Mouse (Mus musculus) embryonic fibroblast, embryonic 13.5 days (primary cell): ENCODE results near the gene Phactr2. TPM values are rescaled to one million over a fixed set of nuclear protein-coding genes. Genes with fewer than 3 reads are reported as not detected.
A peak's percentile ranks its signal among the peaks of the same experiment; 100 is the strongest.

Experiments used
- H3K27ac ChIP-seq: 2 replicates; pipeline ENCODE4 v1.5.1; 2012; ENCODE audit warnings: low read length, control low read depth, inconsistent platforms; ENCODE audit not compliant: insufficient read depth
- H3K4me1 ChIP-seq: 2 replicates; pipeline ENCODE4 v1.6.1; 2011; ENCODE audit warnings: low read length; ENCODE audit not compliant: control insufficient read depth, insufficient read depth
- H3K4me3 ChIP-seq: 2 replicates; pipeline ENCODE4 v1.5.1; 2011; ENCODE audit warnings: mild to moderate bottlenecking, control low read depth, low read length; ENCODE audit not compliant: insufficient read depth
- CTCF ChIP-seq: IDR thresholded peaks from 2 replicates; pipeline ENCODE4 v1.5.1; 2011; ENCODE audit warnings: mild to moderate bottlenecking, control low read depth, low read length, moderate library complexity, borderline replicate concordance; ENCODE audit not compliant: insufficient read depth
- POLR2A ChIP-seq: IDR thresholded peaks from 2 replicates; pipeline ENCODE4 v1.6.1; 2011; ENCODE audit warnings: low read depth, mild to moderate bottlenecking, control low read depth, low read length, moderate library complexity
- polyA plus RNA-seq: library from polyadenylated mRNA; stranded (reverse); fragments of >200 nt; gene quantifications from 2 replicates; pipeline ENCODE4 v1.2.4, GENCODE M21; 2011; ENCODE audit warnings: low read depth; ENCODE audit not compliant: missing spikeins, insufficient read length

Gene Phactr2
- polyA plus RNA-seq, 1 experiment = 15.9 TPM

DNA sequence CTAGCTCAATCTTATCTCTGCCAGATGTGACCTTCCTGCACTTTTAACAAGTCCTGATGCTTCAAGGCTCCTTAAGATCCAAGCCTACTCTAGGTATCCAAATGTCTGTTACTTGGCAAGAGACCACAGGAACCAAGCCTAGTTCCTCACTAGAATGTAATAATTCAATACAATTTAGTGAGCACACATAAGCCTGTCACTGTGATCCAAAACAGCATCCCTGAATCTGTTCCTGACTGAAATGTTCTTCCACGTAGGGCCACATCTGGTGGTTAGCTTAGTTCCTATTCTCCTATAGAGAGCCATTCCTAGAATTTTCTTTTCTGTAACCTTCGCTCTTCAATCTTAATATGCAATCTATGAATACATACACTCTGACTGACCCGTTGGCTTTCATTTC lies 287.5 kb downstream of the Phactr2 start:
- Histone ChIP-seq H3K4me1 (no peaks in the 10 kb centered on the region), H3K4me3 (no peak overlapping the region), H3K27ac (no peak overlapping the region)
- TF ChIP-seq CTCF (no peak), POLR2A (no peak)

DNA sequence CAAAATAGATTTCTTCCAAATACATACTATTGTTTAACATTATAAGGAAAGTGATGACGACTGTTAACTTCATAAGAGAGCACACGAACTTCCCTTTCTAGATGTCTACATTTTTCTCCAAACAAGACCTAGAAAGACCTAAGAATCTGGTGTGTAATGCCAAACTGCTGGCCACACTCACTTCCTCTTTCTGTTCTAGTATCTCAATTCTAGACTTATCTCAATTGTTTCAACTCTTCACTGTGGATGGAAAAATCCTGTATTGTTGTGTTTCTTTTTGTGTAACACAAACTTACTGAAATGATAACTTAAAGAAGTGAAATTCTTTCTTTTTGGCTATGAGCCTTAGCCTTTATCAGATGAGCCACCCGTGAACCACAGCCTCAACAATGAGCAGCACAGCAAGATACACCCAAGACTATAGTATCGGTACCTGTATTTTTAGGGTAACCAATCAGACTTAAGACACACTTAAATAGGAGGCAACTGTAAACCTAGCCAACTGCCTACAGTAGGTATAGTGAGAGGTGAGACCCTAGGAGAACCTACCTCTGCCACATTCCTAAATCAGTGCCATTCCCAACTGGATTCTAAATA lies 289.9 kb downstream of the Phactr2 start:
- Histone ChIP-seq H3K4me1 (no peaks in the 10 kb centered on the region), H3K27ac (no peak overlapping the region), H3K4me3 (no peak overlapping the region)
- TF ChIP-seq POLR2A = no peak
- no peak for TF ChIP-seq CTCF

DNA sequence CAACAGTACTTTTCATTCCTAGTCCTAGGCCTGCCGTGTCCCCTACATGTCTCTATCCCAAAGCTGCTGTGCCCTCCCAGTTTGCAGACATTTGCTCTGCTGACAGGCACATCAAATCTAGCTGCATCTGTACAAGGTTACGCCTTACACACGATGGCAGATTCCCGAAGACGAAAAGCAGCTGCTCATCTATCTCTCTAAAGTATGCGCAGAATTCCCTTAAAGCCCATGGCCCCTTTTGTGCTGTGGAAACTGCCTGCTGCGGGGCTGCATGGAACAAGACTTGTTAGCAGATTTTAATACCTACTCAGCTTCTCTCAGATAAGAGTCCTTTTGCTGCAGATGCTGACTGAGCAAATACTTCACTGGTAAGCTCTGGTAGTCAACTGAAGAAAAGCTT lies 294.0 kb downstream of the Phactr2 start:
- Histone ChIP-seq H3K27ac (no peak overlapping the region), H3K4me1 (no peaks in the 10 kb centered on the region), H3K4me3 (no peak overlapping the region)
- TF ChIP-seq CTCF = no peak
- no peak for TF ChIP-seq POLR2A

DNA sequence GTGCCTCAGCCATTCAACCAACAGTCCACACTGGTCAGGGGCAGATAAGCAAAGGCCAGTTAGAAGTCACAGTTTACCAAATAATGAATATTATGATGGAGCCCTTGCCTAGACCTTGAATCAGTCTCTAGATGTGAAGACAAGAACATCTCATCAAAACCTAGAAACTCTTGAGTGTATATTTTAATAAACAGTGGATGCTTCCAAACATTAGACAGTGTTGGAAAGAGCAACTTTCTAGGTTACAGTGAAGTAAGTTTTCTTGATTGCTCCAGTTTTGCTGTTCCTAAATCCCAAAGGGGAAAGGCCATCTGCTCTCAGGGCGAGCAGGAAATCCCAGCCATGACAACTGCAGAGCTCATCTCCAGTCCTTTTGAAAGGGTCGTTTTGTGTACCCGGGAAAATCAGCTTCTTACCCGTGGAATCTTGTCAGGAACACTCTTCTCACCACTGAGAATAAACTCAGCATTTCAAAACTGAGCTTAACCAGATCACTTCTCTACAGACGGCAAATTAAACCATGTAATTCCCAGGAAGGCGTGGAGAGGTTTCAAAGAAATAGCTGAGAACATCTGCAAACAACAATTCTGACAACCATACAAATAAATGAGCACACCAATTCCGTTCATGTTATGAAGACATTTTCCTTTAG lies 296.1 kb downstream of the Phactr2 start, which contains the start of gene Zc2hc1b:
TSS of gene Zc2hc1b (minus strand) at position 51 of the 652 bp plus-strand sequence.
- Histone ChIP-seq H3K27ac (no peak within 1 kb of the TSS), H3K4me3 (no peak within 1 kb of the TSS), H3K4me1 (no peaks in the 10 kb centered on the region)
- no peak for TF ChIP-seq POLR2A
- TF ChIP-seq CTCF = no peak

DNA sequence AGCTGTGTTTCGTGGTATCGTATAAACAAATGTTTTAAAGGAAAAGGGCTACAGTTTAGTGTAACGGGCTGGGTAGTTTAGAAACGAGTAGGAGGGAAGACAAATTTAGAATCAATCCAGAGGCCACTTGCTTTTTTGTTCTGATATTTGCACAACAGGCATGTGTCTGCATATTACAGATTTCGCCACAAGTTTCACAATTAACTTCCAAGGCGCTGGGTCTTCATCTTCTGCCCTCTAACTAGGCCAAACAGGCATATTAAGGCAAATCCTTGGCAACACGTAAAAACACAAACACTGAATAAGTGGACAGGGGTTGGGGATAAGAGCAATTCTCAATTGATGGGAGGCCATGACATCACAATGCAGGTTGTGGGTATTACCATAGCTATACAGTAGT lies 298.3 kb downstream of the Phactr2 start:
- Histone ChIP-seq H3K27ac (no peak overlapping the region), H3K4me3 (no peak overlapping the region), H3K4me1 (peaks cover 7% of the 10 kb centered on the region)
- TF ChIP-seq POLR2A (no peak), CTCF (no peak)

DNA sequence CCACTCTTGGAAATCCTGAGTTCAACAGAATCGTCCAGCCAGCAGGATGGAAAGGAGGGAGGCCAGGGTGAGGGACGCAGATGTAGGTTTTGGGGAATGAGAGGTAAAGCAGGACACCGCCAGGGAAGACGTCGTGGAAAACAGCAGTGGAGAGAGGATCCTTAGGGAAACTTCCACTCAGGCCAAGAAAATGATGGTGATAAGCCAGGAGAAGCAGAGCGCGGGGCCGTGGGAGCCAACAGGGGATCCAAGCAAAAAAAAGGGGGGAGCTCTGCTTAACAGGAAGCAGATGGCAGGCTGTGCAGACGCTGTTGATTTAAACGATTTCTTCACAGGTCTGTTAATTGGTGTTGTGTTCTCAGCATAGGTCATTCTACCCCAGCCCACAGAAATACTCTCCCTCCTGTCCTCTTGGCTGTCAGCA lies 301.4 kb downstream of the Phactr2 start:
- H3K4me3 ChIP-seq = no peak overlapping the region
- peaks cover 14% of the 10 kb centered on the region for H3K4me1 ChIP-seq
- H3K27ac ChIP-seq = no peak overlapping the region; the same call in 1 of the 2 replicates
- TF ChIP-seq CTCF (no peak), POLR2A (no peak)

DNA sequence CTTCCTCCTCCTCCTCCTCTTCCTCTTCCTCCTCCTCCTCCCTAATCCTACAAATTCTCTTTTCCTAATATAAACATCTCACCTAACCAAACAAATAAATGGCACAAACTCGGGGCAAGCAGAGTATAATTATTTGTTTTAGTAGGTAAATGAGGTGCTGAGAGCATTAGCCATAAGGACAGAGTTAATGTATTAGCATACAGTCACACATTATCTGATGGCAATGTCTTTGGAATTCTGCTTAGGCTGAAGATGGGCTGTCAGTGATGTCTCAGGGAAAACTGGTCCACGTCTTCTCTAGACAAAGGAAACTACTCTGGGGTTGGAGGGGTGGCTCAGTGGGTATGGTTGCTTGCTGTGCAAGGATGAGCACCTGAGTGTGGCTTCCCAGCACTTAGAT lies 302.8 kb downstream of the Phactr2 start:
- Histone ChIP-seq H3K4me1 (peaks cover 14% of the 10 kb centered on the region), H3K4me3 (no peak overlapping the region), H3K27ac (peak overlapping the region; percentile 86)
- no peak for TF ChIP-seq CTCF
- TF ChIP-seq POLR2A = no peak

DNA sequence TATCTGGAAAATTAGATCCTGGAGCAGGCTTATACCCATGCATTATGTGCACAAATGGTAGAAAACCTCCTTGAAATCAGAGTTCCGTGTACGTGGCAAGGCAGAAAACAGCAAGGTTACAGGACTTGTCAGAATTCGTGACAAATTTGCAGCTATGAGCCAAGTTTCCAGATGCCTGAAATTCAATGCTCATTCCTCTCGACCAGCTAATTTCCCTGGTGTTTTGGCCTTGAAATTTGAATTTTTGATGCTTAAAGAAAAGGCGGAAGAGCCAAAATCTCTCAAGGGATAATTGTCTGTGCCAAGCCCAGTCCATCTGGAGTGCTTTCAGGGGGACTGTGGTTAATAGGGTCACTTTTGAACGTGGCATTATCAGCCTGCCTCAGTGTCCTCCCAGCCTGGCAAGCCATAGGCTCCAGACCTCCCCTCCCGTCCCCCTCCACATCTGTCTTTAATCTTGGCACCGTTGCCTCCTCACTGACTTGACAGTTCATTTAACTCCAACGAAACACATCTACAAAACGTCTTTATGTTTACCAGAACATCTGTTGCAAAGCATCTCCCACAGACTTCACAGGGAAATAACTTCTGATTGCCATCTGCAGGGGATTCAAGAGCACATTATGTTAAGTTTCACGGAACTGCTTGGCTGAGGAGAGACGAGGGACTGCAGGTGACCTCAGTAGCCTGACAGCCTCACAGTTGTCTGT lies 303.3 kb downstream of the Phactr2 start:
- Histone ChIP-seq H3K4me3 (no peak overlapping the region), H3K27ac (peak overlapping the region; percentile 86), H3K4me1 (peaks cover 14% of the 10 kb centered on the region)
- TF ChIP-seq POLR2A = 0 out of 2 replicates have a peak, but pooled peaks have one; percentile 5
- TF ChIP-seq CTCF = no peak

DNA sequence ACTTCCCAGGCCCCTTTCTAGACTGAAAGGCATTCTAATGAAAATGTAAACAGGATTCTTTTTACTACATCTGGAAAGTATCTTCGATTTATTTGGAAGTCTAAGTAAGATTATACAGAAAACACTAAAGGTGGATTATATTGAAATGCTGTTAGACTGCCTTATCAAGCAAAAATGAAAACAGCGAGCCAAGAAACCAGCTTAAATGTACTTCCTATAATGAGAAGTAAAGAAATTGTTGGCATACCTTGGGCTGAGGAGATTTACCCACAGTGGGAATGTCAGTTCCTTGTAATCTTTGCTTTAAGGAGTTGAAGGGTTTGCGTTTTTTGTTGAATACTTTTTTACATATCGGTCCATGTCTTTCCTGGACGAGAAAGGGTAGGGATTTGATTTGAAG lies 305.8 kb downstream of the Phactr2 start:
- TF ChIP-seq CTCF (no peak), POLR2A (no peak)
- H3K4me3 ChIP-seq = no peak overlapping the region
- peak overlapping the region; percentile 73 for H3K27ac ChIP-seq
- H3K4me1 ChIP-seq = peaks cover 14% of the 10 kb centered on the region

DNA sequence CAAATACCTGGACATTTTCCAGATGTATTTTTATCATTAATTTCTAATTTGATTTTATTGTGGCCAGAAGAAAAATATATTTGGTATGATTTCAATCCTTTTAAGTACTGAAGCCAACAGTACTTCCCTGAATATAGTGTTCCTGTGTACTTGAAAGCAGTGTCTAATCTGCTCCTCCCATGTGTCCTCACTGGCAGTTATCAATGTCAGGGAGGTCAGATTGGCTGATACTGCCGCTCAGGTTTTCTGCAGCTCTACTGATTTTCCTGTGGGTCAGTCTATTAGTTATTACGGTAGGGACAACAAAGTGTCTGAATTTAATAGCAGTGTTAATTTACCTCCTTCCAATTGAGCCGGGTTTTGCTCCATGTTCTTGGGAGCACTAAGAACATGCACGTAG lies 312.2 kb downstream of the Phactr2 start:
- TF ChIP-seq CTCF (no peak), POLR2A (no peak)
- H3K27ac ChIP-seq = no peak overlapping the region
- no peak overlapping the region for H3K4me3 ChIP-seq
- H3K4me1 ChIP-seq = no peaks in the 10 kb centered on the region
